Mouse (Mus musculus): Measurements from ENCODE around the gene Prr14. TPM values are rescaled to one million over a fixed set of nuclear protein-coding genes. Genes with fewer than 3 reads are reported as not detected.

The Prr14 gene
- total RNA-seq (2023), result 153 and 167 TPM in 2 replicates

DNA sequence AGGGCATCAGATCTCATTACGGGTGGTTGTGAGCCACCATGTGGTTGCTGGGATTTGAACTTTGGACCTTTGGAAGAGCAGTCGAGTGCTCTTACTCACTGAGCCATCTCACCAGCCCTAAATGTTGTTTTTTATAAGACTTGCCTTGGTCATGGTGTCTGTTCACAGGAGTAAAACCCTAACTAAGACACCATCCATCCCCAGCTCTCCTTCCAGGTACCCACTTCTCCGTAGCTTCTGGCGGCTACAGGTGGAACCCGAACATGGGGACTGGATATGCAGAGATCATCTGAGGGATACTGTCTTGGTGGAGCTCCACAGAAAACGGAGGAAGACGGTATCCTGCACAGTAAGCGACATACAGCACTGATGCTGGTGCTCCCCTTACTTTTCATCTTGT lies at the start of gene Prr14:
Prr14 (plus strand) TSS at position 301 of the 400 bp plus-strand sequence.

DNA sequence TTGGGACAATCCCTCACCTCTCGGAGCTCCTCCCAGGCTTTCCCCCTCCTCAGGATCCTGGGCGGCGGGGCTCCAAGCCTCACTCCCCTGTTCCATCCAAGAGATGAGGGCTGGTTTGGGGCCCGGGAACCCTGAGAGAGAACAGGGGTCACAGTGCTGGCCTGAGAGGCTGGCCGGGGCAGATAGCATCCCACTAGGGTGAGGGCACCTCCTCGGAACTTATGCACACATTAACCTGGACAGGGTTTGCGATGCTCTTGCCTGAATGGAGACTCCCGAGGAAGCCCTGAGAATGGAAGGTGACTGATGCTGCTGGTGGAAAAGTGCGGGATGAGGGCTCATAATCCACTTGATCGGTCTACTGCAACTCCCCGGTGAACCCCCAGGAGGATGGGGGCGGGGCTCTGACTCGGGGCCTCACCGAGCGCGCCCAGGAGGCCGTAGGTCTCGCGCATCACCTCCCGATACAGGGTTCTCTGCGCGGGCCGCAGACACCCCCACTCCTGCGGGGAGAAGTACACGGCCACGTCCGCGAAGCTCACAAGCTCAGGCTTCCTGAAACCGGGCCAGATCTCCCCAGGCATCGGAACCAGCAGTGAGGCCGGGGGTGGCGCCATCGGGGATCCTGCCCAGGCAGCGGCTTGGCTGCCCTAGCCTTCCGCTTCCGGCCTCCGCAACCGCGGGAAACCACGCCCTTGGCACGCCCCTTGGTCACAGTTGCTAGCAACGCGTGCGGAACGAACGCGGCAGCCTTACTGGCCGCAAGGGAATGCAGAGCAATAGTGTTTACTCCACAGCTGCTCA lies 37.8 kb upstream of the Prr14 start, which contains the start of gene Zfp688:
Zfp688 (minus strand) TSS at position 681 of the 804 bp plus-strand sequence.

DNA sequence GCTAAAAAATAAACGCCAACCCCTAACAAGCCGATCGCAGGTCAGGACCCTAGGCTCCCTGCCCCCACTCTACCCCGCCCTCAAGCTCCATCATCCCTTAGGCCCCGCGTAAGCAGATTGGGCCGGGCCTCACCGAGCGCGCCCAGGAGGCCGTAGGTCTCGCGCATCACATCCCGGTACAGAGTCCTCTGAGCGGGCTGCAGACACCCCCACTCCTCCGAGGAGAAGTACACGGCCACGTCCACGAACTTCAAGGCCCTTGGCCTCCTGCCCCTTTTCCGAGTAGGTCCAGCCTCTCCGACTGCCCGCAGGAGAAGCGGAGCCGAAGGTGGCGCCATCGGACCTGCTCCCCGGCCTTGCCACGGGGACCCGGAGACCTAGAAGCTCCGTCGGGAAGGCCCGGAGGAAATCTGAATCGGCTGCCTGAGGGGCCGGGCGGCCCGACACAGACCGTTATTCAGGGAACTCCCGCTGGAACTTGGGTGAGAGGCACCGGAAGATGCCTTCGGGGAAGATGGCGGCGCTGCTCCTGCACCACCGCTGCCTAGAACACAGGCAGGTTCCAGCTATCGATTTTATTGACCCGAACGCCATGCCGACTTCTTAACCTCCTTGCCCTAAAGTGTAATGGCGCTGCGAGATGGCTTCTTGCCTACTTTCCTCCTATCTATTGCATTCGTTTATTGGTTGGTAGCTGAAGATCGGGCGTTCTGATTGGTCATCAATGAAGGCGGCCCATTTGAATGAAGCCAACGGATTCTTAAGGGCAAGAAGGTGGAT lies 10.7 kb upstream of the Prr14 start, which contains the start of gene Zfp689:
Zfp689 (minus strand) TSS at position 638 of the 780 bp plus-strand sequence.

DNA sequence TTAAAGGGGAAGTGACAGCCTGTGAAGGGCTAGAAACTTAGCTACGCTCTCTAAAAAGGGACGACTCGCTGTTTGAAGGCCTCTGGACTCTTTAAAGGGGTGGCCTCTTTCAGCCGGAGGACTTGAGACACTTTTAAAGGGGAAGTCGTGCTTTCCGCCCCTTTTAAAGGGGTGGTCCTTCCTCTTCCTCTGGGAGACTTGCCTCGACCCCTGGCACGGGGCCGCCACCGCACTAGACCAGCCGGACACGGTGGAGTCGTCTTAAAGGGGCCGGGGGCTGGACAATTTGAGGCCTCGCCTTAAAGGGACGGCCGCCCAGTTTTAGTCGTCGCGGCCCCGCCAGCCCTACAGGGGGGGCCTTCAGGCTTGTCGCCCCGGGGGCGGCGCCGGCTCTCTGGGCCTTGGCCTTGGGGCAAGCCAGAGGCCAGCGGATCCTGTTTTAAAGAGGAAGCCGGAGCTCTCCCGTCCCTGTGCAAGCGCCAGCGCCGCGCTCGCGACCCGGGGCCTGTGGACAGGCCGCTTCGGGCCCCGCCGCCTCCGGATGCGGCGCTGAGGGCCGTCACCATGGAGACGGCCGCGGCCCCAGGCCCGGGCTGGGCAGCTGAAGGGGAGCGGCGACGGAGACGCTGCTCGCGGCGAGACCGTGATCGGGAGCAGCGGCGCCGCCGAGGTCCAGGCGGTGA lies 19.4 kb downstream of the Prr14 start, which contains the start of gene Fbrs:
Fbrs (plus strand) TSS at position 565 of the 683 bp plus-strand sequence.

DNA sequence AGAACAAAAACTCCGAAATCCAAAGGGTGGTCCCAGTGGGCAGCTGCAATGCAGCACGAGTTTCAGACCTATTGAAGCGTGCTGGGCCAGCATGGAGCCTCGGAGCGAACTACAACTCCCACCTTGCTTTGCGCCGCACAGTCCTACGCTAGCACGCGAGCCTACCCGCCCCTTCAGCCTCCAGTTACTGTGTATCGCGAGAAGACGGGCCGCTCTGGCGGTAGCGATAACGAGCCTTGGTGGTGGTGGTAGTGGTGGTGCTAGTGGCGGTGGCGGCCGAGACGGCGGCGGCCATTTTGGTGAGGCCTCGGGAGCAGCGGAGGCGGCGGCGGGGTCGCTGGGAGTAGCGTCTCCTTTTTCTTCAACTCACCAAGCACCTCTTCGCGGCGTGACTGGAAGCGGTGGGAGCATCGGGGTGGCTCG lies 52.4 kb downstream of the Prr14 start, which contains the start of gene Srcap:
Srcap (plus strand) TSS at position 176 of the 423 bp plus-strand sequence.

DNA sequence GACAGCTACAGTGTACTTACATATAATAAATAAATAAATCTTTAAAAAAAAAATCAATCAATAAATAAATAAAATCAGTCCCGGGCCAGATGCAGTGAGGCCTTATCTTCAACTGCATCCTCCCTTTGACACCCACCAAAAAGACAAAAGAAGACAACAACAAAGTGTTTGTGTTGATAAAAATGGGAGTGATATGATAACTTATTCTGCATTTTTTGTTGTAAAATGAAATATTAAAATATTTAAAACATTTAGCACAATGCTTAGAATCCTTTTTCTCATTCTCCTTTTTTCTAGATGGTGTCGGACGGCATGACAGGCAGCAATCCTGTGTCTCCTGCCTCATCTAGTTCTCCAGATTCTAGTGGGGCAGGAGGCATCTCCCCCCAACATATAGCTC lies 59.9 kb downstream of the Prr14 start, which contains the start of gene Gm42715:
Gm42715 (plus strand) TSS at position 301 of the 400 bp plus-strand sequence.

Other genes with a start within 250 kb of the Prr14 start
- gene Zfp553, start 226.6 kb upstream of the Prr14 start, total RNA-seq (2023), result 2.8 and 4.0 TPM in 2 replicates
- 107 and 123 TPM in 2 replicates for gene Sept1, start 226.5 kb upstream of the Prr14 start, total RNA-seq (2023)
- gene Zfp771, start 215.3 kb upstream of the Prr14 start, total RNA-seq (2023), result 3.2 and 4.7 TPM in 2 replicates
- 18.4 and 20.9 TPM in 2 replicates for gene Dctpp1, start 198.9 kb upstream of the Prr14 start, total RNA-seq (2023)
- gene Sephs2, start 185.6 kb upstream of the Prr14 start, total RNA-seq (2023), result 150 and 202 TPM in 2 replicates
- gene Itgal, start 163.4 kb upstream of the Prr14 start, total RNA-seq (2023), result 239 and 332 TPM in 2 replicates
- gene Zfp768, start 114.0 kb upstream of the Prr14 start, total RNA-seq (2023), result 7.5 and 8.1 TPM in 2 replicates
- gene Zfp747, start 83.6 kb upstream of the Prr14 start, total RNA-seq (2023), result 3.9 and 5.9 TPM in 2 replicates
- gene 9130019O22Rik, start 72.4 kb upstream of the Prr14 start, total RNA-seq (2023), result 1.3 and 1.5 TPM in 2 replicates
- gene E430018J23Rik, start 66.0 kb upstream of the Prr14 start, total RNA-seq (2023), result 1.1 and 1.4 TPM in 2 replicates
- gene Zfp764, start 52.8 kb upstream of the Prr14 start, total RNA-seq (2023), result 1.5 and 2.2 TPM in 2 replicates
- 13.2 and 14.6 TPM in 2 replicates for gene Zfp688, start 37.5 kb upstream of the Prr14 start, total RNA-seq (2023)
- gene Zfp689, start 10.5 kb upstream of the Prr14 start, total RNA-seq (2023), result 2.1 and 3.1 TPM in 2 replicates
- 324 and 414 TPM in 2 replicates for gene Fbrs, start 19.6 kb downstream of the Prr14 start, total RNA-seq (2023)
- 77.3 and 96.9 TPM in 2 replicates for gene Srcap, start 52.4 kb downstream of the Prr14 start, total RNA-seq (2023)
- gene Gm42715, start 60.0 kb downstream of the Prr14 start, total RNA-seq (2023), result 16.4 and 27.7 TPM in 2 replicates
- gene Tmem265, start 101.8 kb downstream of the Prr14 start, total RNA-seq (2023), result not detected in 2 replicates
- 132 and 168 TPM in 2 replicates for gene Phkg2, start 113.7 kb downstream of the Prr14 start, total RNA-seq (2023)
- 18.5 and 19.6 TPM in 2 replicates for gene Ccdc189, start 129.0 kb downstream of the Prr14 start, total RNA-seq (2023)
- gene Rnf40, start 129.2 kb downstream of the Prr14 start, total RNA-seq (2023), result 199 and 280 TPM in 2 replicates
- gene Zfp629, start 156.2 kb downstream of the Prr14 start, total RNA-seq (2023), result 2.6 and 2.7 TPM in 2 replicates
- 26.0 and 31.1 TPM in 2 replicates for gene Bcl7c, start 249.3 kb downstream of the Prr14 start, total RNA-seq (2023)

All from neutrophil, adult 65 days (primary cell).